8 mouse cellular contexts compared by ENCODE assay signal in the genomic region with DNA sequence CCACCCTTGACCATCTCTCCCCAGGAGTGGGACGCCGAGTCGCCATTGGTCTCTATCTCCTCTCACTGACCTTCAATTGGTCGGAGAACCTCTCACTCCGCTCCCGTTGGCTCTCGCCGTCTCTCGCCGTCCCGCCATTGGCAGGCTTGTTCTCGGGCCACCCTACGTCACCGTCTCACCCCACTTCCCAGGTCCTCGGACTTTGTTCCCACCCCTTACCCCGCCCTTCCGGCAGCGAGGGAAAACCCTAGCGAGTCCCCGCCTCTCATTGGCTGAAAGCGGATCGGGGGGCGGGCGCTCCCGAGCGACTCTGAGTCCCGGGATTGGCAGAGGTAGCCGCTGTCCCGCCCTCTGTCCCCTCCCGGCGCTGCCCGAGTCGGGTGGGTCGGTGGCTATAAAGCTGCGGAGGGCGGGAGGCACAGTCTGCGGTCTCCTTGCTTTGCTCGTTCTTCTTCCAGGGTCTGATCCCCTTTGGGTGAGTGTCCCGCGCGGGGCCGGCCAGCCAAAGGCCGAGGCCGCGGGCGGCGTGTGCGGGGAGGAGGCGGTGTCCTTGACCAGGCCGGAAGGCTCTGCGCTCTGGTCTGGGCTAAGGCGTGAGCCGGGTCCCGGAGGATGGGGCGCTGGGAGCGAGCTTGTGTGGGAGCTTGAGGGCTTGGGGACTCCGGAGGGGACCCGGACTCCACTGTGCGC. TPM values are rescaled to one million over a fixed set of nuclear protein-coding genes. Genes with fewer than 3 reads are reported as not detected.
DNase-seq lines count a peak whose midpoint lies in the region; ATAC-seq and TF ChIP-seq lines count a peak whose summit lies in the region.

A gene (plus strand): TSS at position 341 of the 690 bp plus-strand sequence.

- ATAC-seq in heart, embryonic 15.5 days (replicated peaks; ENCODE audit: insufficient number of reproducible peaks, insufficient read depth, low FRiP score, low read depth): peak; percentile 99
- ATAC-seq in liver, embryonic 14.5 days (ENCODE audit: insufficient read depth): peak; percentile 98
- peak; percentile 99 for ATAC-seq in neural tube, embryonic 11.5 days (ENCODE audit: insufficient read depth, low FRiP score, low TSS enrichment)
- peak; percentile 100 for ATAC-seq in stomach, postnatal 0 days (ENCODE audit: low FRiP score, low TSS enrichment)

- peak; percentile 58 for TF ChIP-seq EP300 in liver, embryonic 14.5 days (IDR thresholded peaks at IDR 0.05; ENCODE audit: low read depth)
- peak; percentile 97 for TF ChIP-seq EP300 in stomach, postnatal 0 days (optimal IDR thresholded peaks at IDR 0.05)

- no peaks in the 10 kb centered on the region for H3K27me3 ChIP-seq in forebrain, embryonic 10.5 days (ENCODE audit: poor library complexity, severe bottlenecking)
- H3K27me3 ChIP-seq in heart, embryonic 15.5 days: no peaks in the 10 kb centered on the region
- no peaks in the 10 kb centered on the region for H3K27me3 ChIP-seq in liver, embryonic 14.5 days (ENCODE audit: control insufficient read depth, insufficient read depth, low read length)
- no peaks in the 10 kb centered on the region for H3K27me3 ChIP-seq in neural tube, embryonic 11.5 days (ENCODE audit: control insufficient read depth, insufficient read depth, low read length)
- no peaks in the 10 kb centered on the region for H3K27me3 ChIP-seq in stomach, postnatal 0 days (ENCODE audit: control insufficient read depth, insufficient read depth, low read length)

- H3K27ac ChIP-seq in forebrain, embryonic 10.5 days: peak within 1 kb of the TSS; percentile 97
- peak within 1 kb of the TSS; percentile 98 for H3K27ac ChIP-seq in heart, embryonic 15.5 days
- H3K27ac ChIP-seq in liver, embryonic 14.5 days: no peak within 1 kb of the TSS
- H3K27ac ChIP-seq in neural tube, embryonic 11.5 days (ENCODE audit: low read depth, low read length): peak within 1 kb of the TSS; percentile 91
- H3K27ac ChIP-seq in stomach, postnatal 0 days (replicated peaks): peak within 1 kb of the TSS; percentile 95

- peaks cover 22% of the 10 kb centered on the region for H3K36me3 ChIP-seq in forebrain, embryonic 10.5 days (replicated peaks)
- 0 out of 2 replicates have a peak, but pooled peaks cover 3% of the 10 kb centered on the region for H3K36me3 ChIP-seq in heart, embryonic 15.5 days
- no peaks in the 10 kb centered on the region for H3K36me3 ChIP-seq in liver, embryonic 14.5 days (replicated peaks; ENCODE audit: control insufficient read depth, insufficient read depth, low read depth)
- no peaks in the 10 kb centered on the region for H3K36me3 ChIP-seq in neural tube, embryonic 11.5 days (ENCODE audit: control insufficient read depth, insufficient read depth, low read length)
- H3K36me3 ChIP-seq in stomach, postnatal 0 days (ENCODE audit: control insufficient read depth, insufficient read depth, low read length): no peaks in the 10 kb centered on the region

- H3K9ac ChIP-seq in heart, embryonic 15.5 days: peak within 1 kb of the TSS; percentile 82
- H3K9ac ChIP-seq in liver, embryonic 14.5 days (replicated peaks): peak within 1 kb of the TSS; percentile 74
- H3K9ac ChIP-seq in neural tube, embryonic 11.5 days (ENCODE audit: low read length): peak within 1 kb of the TSS; percentile 79
- peak within 1 kb of the TSS; percentile 90 for H3K9ac ChIP-seq in stomach, postnatal 0 days (ENCODE audit: low read length)

- H3K9me3 ChIP-seq in forebrain, embryonic 10.5 days: no peaks in the 10 kb centered on the region
- no peaks in the 10 kb centered on the region for H3K9me3 ChIP-seq in heart, embryonic 15.5 days (replicated peaks)
- no peaks in the 10 kb centered on the region for H3K9me3 ChIP-seq in liver, embryonic 14.5 days (ENCODE audit: control insufficient read depth, low read length)
- H3K9me3 ChIP-seq in neural tube, embryonic 11.5 days (ENCODE audit: control insufficient read depth, low read length): no peaks in the 10 kb centered on the region
- no peaks in the 10 kb centered on the region for H3K9me3 ChIP-seq in stomach, postnatal 0 days (ENCODE audit: control insufficient read depth, low read length)

- peak within 1 kb of the TSS; percentile 69 for H3K4me3 ChIP-seq in forebrain, embryonic 10.5 days
- H3K4me3 ChIP-seq in heart, embryonic 15.5 days: peak within 1 kb of the TSS; percentile 81
- H3K4me3 ChIP-seq in liver, embryonic 14.5 days (ENCODE audit: insufficient read depth in 1 of 2, low read depth in 2 of 2, low read length in 2 of 2): peak within 1 kb of the TSS; percentile 69 to 80
- peak within 1 kb of the TSS; percentile 82 for H3K4me3 ChIP-seq in neural tube, embryonic 11.5 days (ENCODE audit: low read depth, low read length)
- peak within 1 kb of the TSS; percentile 94 for H3K4me3 ChIP-seq in stomach, postnatal 0 days (ENCODE audit: low read depth, low read length)

- peaks cover 52% of the 10 kb centered on the region for H3K4me1 ChIP-seq in forebrain, embryonic 10.5 days
- H3K4me1 ChIP-seq in heart, embryonic 15.5 days (replicated peaks): peaks cover 21% of the 10 kb centered on the region
- peaks cover 4 to 11% of the 10 kb centered on the region in 2 experiments for H3K4me1 ChIP-seq in liver, embryonic 14.5 days (replicated peaks; ENCODE audit: control insufficient read depth in 2 of 2, insufficient read depth in 2 of 2, low read length in 1 of 2)
- peaks cover 14% of the 10 kb centered on the region for H3K4me1 ChIP-seq in neural tube, embryonic 11.5 days (ENCODE audit: control insufficient read depth, insufficient read depth, low read length)
- H3K4me1 ChIP-seq in stomach, postnatal 0 days (replicated peaks; ENCODE audit: control insufficient read depth, insufficient read depth): 0 out of 2 replicates have a peak, but pooled peaks cover 2% of the 10 kb centered on the region

- DNase-seq in CD8-positive naive resting alpha-beta T cell, adult 2 months (ENCODE audit: low read depth in 2 of 2, low spot score in 2 of 2): peak; percentile 92 to 95
- peak; percentile 98 for DNase-seq in c-Kit-positive CD71-negative TER-119-negative erythroid progenitor cells, embryonic 14.5 days (ENCODE audit: low read depth)
- peak; percentile 100 for DNase-seq in forebrain, embryonic 10.5 days (ENCODE audit: extremely low spot score, low spot score)
- DNase-seq in kidney, postnatal 25 days: peak; percentile 99 to 100
- DNase-seq in liver, embryonic 14.5 days (ENCODE audit: low read depth in 3 of 3, low spot score in 3 of 3): peak; percentile 97 to 98 (median 98)
- peak; percentile 100 for DNase-seq in neural tube, embryonic 11.5 days (ENCODE audit: low spot score)
- DNase-seq in stomach, postnatal 0 days (ENCODE audit: low spot score): peak; percentile 100

- under 1% methylated on average over 59 of the region's 59 CpGs for WGBS in forebrain, embryonic 10.5 days
- WGBS in heart, embryonic 15.5 days: under 1% methylated on average over 59 of the region's 59 CpGs
- under 1% methylated on average over 59 of the region's 59 CpGs for WGBS in liver, embryonic 14.5 days (ENCODE audit: insufficient replicate concordance)
- under 1% methylated on average over 59 of the region's 59 CpGs for WGBS in neural tube, embryonic 11.5 days
- under 1% methylated on average over 55 of the region's 59 CpGs for WGBS in stomach, postnatal 0 days

- no peak for TF ChIP-seq CTCF in liver, embryonic 14.5 days (IDR thresholded peaks at IDR 0.05; ENCODE audit: low read depth)
- no peak for TF ChIP-seq CTCF in stomach, postnatal 0 days (IDR thresholded peaks at IDR 0.05; ENCODE audit: low read depth)

- peak within 1 kb of the TSS; percentile 80 for H3K4me2 ChIP-seq in heart, embryonic 15.5 days
- peak within 1 kb of the TSS; percentile 82 for H3K4me2 ChIP-seq in liver, embryonic 14.5 days (ENCODE audit: low read depth)
- peak within 1 kb of the TSS; percentile 63 for H3K4me2 ChIP-seq in neural tube, embryonic 11.5 days (ENCODE audit: low read depth)
- peak within 1 kb of the TSS; percentile 73 for H3K4me2 ChIP-seq in stomach, postnatal 0 days (replicated peaks; ENCODE audit: low read depth)

RNA-seq across cellular contexts. Expression of the gene that starts here (rescaled TPM):
- polyA plus RNA-seq in forebrain, embryonic 10.5 days (2016; fragmentation: Nextera tagmentation; extraction: Ambion mirVana): 340 and 341 TPM in 2 replicates
- polyA plus RNA-seq in heart, embryonic 15.5 days (2015; fragmentation: Nextera tagmentation; extraction: Ambion mirVana): 69.9 and 86.4 TPM in 2 replicates
- polyA plus RNA-seq in liver, embryonic 14.5 days (2012; rRNA removed): 55.0 and 76.5 TPM in 2 replicates
- polyA plus RNA-seq in liver, embryonic 14.5 days (2014; fragmentation: Nextera tagmentation; extraction: Ambion mirVana): 110 and 137 TPM in 2 replicates
- 430 and 450 TPM in 2 replicates for polyA plus RNA-seq in neural tube, embryonic 11.5 days (2014; fragmentation: Nextera tagmentation; extraction: Ambion mirVana)
- polyA plus RNA-seq in stomach, postnatal 0 days (2015; fragmentation: Nextera tagmentation; extraction: Ambion mirVana): 131 and 140 TPM in 2 replicates
